Mouse (Mus musculus) megakaryocyte, embryonic 14.5 days (primary cell): ENCODE data around the gene Sim2.

Experiments used
- FLI1 ChIP-seq: IDR thresholded peaks from 2 replicates; pipeline ENCODE4 v1.6.1; 2012; ENCODE audit warnings: low read length, inconsistent platforms, mixed read lengths
- GATA1 ChIP-seq: IDR thresholded peaks from 3 replicates; pipeline ENCODE4 v1.6.1; 2012; ENCODE audit warnings: mixed read lengths, low read length, inconsistent platforms, borderline replicate concordance

GRCm38 (mm10) chr16:94163051-94163450 lies 78.3 kb downstream of the Sim2 start:
- TF ChIP-seq GATA1 (no peak), FLI1 (no peak)
